Mouse (Mus musculus) ES-E14 (cell line): Measurements from ENCODE around the gene Gm26620. TPM values are rescaled to one million over a fixed set of nuclear protein-coding genes. Genes with fewer than 3 reads are reported as not detected.

ENCODE experiments used
- DNase-seq: peaks from one replicate; pipeline ENCODE4 v3.0.0-alpha.2; 2013; ENCODE audit warnings: low read depth, low spot score
- H3K27ac ChIP-seq: 2 replicates; pipeline ENCODE4 v1.5.1; 2012; ENCODE audit warnings: low read depth, mild to moderate bottlenecking, low read length, moderate library complexity, mixed read lengths; ENCODE audit not compliant: poor library complexity, insufficient read depth, severe bottlenecking
- H3K36me3 ChIP-seq: 2 replicates; pipeline ENCODE4 v1.6.1; 2012; ENCODE audit warnings: mild to moderate bottlenecking, low read length, moderate library complexity, mixed read lengths; ENCODE audit not compliant: control insufficient read depth, poor library complexity, insufficient read depth, severe bottlenecking
- H3K4me1 ChIP-seq, 2 experiments: fragments of 150-350 bp in 1 of 2; sonication (generic) in 1 of 2; 2 replicates each; pipeline ENCODE4 v1.6.1; 2012; ENCODE audit warnings: low read length in 2 of 2, mild to moderate bottlenecking in 1 of 2, mixed read lengths in 1 of 2; ENCODE audit not compliant: control insufficient read depth in 2 of 2, insufficient read depth in 2 of 2, poor library complexity in 1 of 2
- H3K4me3 ChIP-seq, 2 experiments: fragments of 150-350 bp in 1 of 2; sonication (generic) in 1 of 2; 2 replicates each; pipeline ENCODE4 v1.5.1; 2012; ENCODE audit warnings: low read length in 2 of 2, low read depth in 1 of 2, mild to moderate bottlenecking in 1 of 2, mixed read lengths in 1 of 2; ENCODE audit not compliant: insufficient read depth in 1 of 2, poor library complexity in 1 of 2, severe bottlenecking in 1 of 2
- H3K9ac ChIP-seq: 2 replicates; pipeline ENCODE4 v1.6.1; 2012; ENCODE audit warnings: low read depth, mild to moderate bottlenecking, low read length, mixed read lengths; ENCODE audit not compliant: poor library complexity, insufficient read depth, severe bottlenecking
- H3K9me3 ChIP-seq: fragments of 150-350 bp; sonication (generic); 2 replicates; pipeline ENCODE4 v1.6.1; 2012; ENCODE audit warnings: low read depth, mild to moderate bottlenecking, low read length; ENCODE audit not compliant: control insufficient read depth, insufficient read depth
- CHD2 ChIP-seq: IDR thresholded peaks from 2 replicates; pipeline ENCODE4 v1.6.1; 2014; ENCODE audit warnings: mild to moderate bottlenecking, low read depth, low read length, inconsistent platforms
- HCFC1 ChIP-seq: IDR thresholded peaks from 2 replicates; pipeline ENCODE4 v1.6.1; 2012; ENCODE audit warnings: low read length, inconsistent platforms, borderline replicate concordance; ENCODE audit not compliant: insufficient read depth
- MAFK ChIP-seq: IDR thresholded peaks from 2 replicates; pipeline ENCODE4 v1.6.1; 2014; ENCODE audit warnings: mild to moderate bottlenecking, low read depth, low read length, inconsistent platforms; ENCODE audit not compliant: insufficient read depth
- ZC3H11A ChIP-seq: IDR thresholded peaks from 2 replicates; pipeline ENCODE4 v1.6.1; 2012; ENCODE audit warnings: low read depth, mild to moderate bottlenecking, inconsistent platforms, low read length, borderline replicate concordance
- ZNF384 ChIP-seq: IDR thresholded peaks from 2 replicates; pipeline ENCODE4 v1.6.1; 2012; ENCODE audit warnings: low read depth, low read length, inconsistent platforms
- in situ Hi-C, 2 experiments: fragments of 600-800 bp; cut with MboI; formaldehyde crosslinking; loops; one replicate each; pipeline ENCODE4 v1.15.1; 2025; ENCODE audit warnings: low sequenced_read_pairs in 2 of 2, inconsistent platforms in 1 of 2; ENCODE audit not compliant: unreplicated experiment in 2 of 2
- total RNA-seq: library from RNA; depleted of rRNA; stranded (reverse); fragments of 300-350 nt; gene quantifications from 2 replicates; pipeline ENCODE4 v1.2.3, GENCODE M21; 2012

Gene Gm26620
- total RNA-seq, 1 experiment = 2.8 TPM

- DNase-seq = no peak
- H3K9me3 ChIP-seq = no peaks in the 10 kb centered on the region
- in situ Hi-C loops = loop anchor here (25.0 kb wide), 2 partner anchors 104 to 354 kb away; partner anchors contain the start of genes Apoa2 (in 1 of the 2), Fcer1g (in 1 of the 2) and Fcgr2b (in 1 of the 2)
- no peak overlapping the region for H3K27ac ChIP-seq
- TF ChIP-seq MAFK (no peak), ZNF384 (no peak), ZC3H11A (no peak), CHD2 (no peak), HCFC1 (no peak)
- H3K4me3 ChIP-seq = no peak overlapping the region
- H3K36me3 ChIP-seq = peaks cover 7% of the 10 kb centered on the region
- no peak overlapping the region for H3K9ac ChIP-seq
- peaks cover 2 to 4% of the 10 kb centered on the region in 2 experiments; a peak in 2 of 4 replicates for H3K4me1 ChIP-seq
Measured at GRCm38 (mm10) chr1:170882915-170883485, 1.9 kb upstream of the Gm26620 start.

GRCm38 (mm10) chr1:170884390-170884789 lies 475 bp upstream of the Gm26620 start:
- no peak overlapping the region for H3K27ac ChIP-seq
- H3K36me3 ChIP-seq = peaks cover 5% of the 10 kb centered on the region
- peak overlapping the region; percentile 95 to 98 for H3K4me3 ChIP-seq
- peak overlapping the region; percentile 96; the same call in 1 of the 2 replicates for H3K9ac ChIP-seq
- peaks cover 2 to 4% of the 10 kb centered on the region in 2 experiments; a peak in 2 of 4 replicates for H3K4me1 ChIP-seq
- no peak for DNase-seq
- TF ChIP-seq MAFK (no peak), CHD2 (no peak), HCFC1 (no peak), ZC3H11A (no peak), ZNF384 (no peak)
- no peaks in the 10 kb centered on the region for H3K9me3 ChIP-seq
- in situ Hi-C loops = loop anchor here (25.0 kb wide), 2 partner anchors 103 to 353 kb away; partner anchors contain the start of genes Apoa2 (in 1 of the 2), Fcer1g (in 1 of the 2) and Fcgr2b (in 1 of the 2)

- in situ Hi-C loops = loop anchor here (25.0 kb wide), 2 partner anchors 101 to 351 kb away; partner anchors contain the start of genes Apoa2 (in 1 of the 2), Fcer1g (in 1 of the 2) and Fcgr2b (in 1 of the 2)
- Histone ChIP-seq H3K4me3 (no peak overlapping the region), H3K36me3 (no peaks in the 10 kb centered on the region), H3K27ac (no peak overlapping the region), H3K9ac (no peak overlapping the region), H3K9me3 (no peaks in the 10 kb centered on the region), H3K4me1 (peaks cover 7 to 8% of the 10 kb centered on the region in 2 experiments)
- DNase-seq = no peak
- TF ChIP-seq ZC3H11A = no peak
- TF ChIP-seq HCFC1 = no peak
- TF ChIP-seq ZNF384 = no peak
- no peak for TF ChIP-seq CHD2
- no peak for TF ChIP-seq MAFK
Measured at GRCm38 (mm10) chr1:170886044-170886458, 1.2 kb downstream of the Gm26620 start.

- peak overlapping the region; percentile 69; the same call in 1 of the 2 replicates for H3K27ac ChIP-seq
- in situ Hi-C loops = loop anchor here (25.0 kb wide), 2 partner anchors 98 to 348 kb away; partner anchors contain the start of genes Apoa2 (in 1 of the 2), Fcer1g (in 1 of the 2) and Fcgr2b (in 1 of the 2)
- no peaks in the 10 kb centered on the region for H3K36me3 ChIP-seq
- no peaks in the 10 kb centered on the region for H3K9me3 ChIP-seq
- TF ChIP-seq ZC3H11A (no peak), HCFC1 (no peak), ZNF384 (no peak), CHD2 (no peak; the same call in 1 of the 2 replicates), MAFK (no peak)
- peak; percentile 51 for DNase-seq
- H3K4me3 ChIP-seq = no peak overlapping the region; a peak in 1 of 4 replicates
- peaks cover 5 to 12% of the 10 kb centered on the region in 2 experiments; a peak in 3 of 4 replicates for H3K4me1 ChIP-seq
- no peak overlapping the region; the same call in 1 of the 2 replicates for H3K9ac ChIP-seq
Measured at GRCm38 (mm10) chr1:170889310-170889709, 4.4 kb downstream of the Gm26620 start.
